Mouse (Mus musculus): ENCODE results near the gene Emid1. TPM values are rescaled to one million over a fixed set of nuclear protein-coding genes. Genes with fewer than 3 reads are reported as not detected.
"Not testable (repeated sequence)": the region's sequence is repeated elsewhere in the genome, so short reads cannot be mapped to it uniquely, and the experiment has no call there.

Emid1 gene
- total and polyA plus RNA-seq, 3 experiments, result 0.10 to 0.15 TPM; not detected in 1

DNA sequence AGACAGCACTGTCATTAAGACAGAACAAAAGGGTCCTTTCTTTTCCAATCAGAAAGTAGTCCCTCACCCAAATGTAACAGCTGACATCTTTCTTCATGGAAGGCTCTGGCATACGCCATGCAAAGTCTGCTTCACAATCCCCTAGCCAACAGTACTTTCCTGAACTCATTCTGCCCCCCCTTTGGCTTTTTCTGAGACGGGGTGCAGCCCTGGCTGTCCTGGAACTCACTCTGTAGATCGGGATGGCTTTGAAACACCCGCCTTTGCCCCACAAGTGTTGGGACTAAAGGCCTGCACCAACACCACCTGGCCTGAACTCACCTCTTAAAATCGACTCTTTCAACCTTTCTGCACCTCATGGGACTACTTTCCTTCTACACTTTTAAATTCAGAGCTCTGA, 56.2 kb downstream of the Emid1 start:
- no peak for DNase-seq (ENCODE audit: low read depth, low spot score)
- H3K79me2 ChIP-seq (ENCODE audit: control insufficient read depth, insufficient read depth, low read length, poor library complexity), result peaks cover 87% of the 10 kb centered on the region
- H3K4me3 ChIP-seq (ENCODE audit: control insufficient read depth in 1 of 2, insufficient read depth in 1 of 2, low read depth in 2 of 2, low read length in 2 of 2), result peak overlapping the region in 1 of 2 experiments; percentile 35; a peak in 3 of 4 replicates
- no peaks in the 10 kb centered on the region for H3K9me3 ChIP-seq (replicated peaks; ENCODE audit: insufficient read depth, low read length)
- H3K4me1 ChIP-seq (ENCODE audit: control insufficient read depth in 1 of 2, insufficient read depth in 2 of 2, low read length in 2 of 2), result peaks cover 6 to 18% of the 10 kb centered on the region in 2 experiments
- 0 out of 2 replicates have a peak overlapping the region, but pooled peaks have one; percentile 4 for H3K27ac ChIP-seq (ENCODE audit: control insufficient read depth, low read depth, low read length)
- peaks cover 43 to 59% of the 10 kb centered on the region in 2 experiments for H3K36me3 ChIP-seq (ENCODE audit: control insufficient read depth in 1 of 2, insufficient read depth in 2 of 2, low read length in 2 of 2)
- H3K9ac ChIP-seq (ENCODE audit: control insufficient read depth, low read depth, low read length, poor library complexity, severe bottlenecking), result peak overlapping the region; percentile 99; the same call in 1 of the 2 replicates
- TF ChIP-seq NELFE (IDR thresholded peaks at IDR 0.05; ENCODE audit: low read depth, low read length), result no peak
- TF ChIP-seq MAX (IDR thresholded peaks at IDR 0.05; ENCODE audit: low read length), result no peak
- TF ChIP-seq ZMIZ1 (IDR thresholded peaks at IDR 0.05; ENCODE audit: low read depth, low read length), result no peak
- TF ChIP-seq NRF1 (IDR thresholded peaks at IDR 0.05; ENCODE audit: insufficient read depth, low read depth, low read length, poor library complexity, severe bottlenecking), result no peak
- TF ChIP-seq TBP (IDR thresholded peaks at IDR 0.05; ENCODE audit: low read depth, low read length), result no peak
- peak in 1 of 2 experiments; percentile 42; a peak in 2 of 4 replicates for TF ChIP-seq POLR2A (IDR thresholded peaks at IDR 0.05; ENCODE audit: control insufficient read depth in 1 of 2, insufficient read depth in 1 of 2, low read depth in 1 of 2, low read length in 2 of 2, poor library complexity in 1 of 2)
- no peak for TF ChIP-seq CHD1 (IDR thresholded peaks at IDR 0.05; ENCODE audit: low read depth, low read length)
- no peak for TF ChIP-seq MXI1 (IDR thresholded peaks at IDR 0.05; ENCODE audit: low read depth, low read length)
- TF ChIP-seq SIN3A (IDR thresholded peaks at IDR 0.05; ENCODE audit: low read length), result 0 out of 2 replicates have a peak, but pooled peaks have one; percentile 2
- TF ChIP-seq MAFK (IDR thresholded peaks at IDR 0.05; ENCODE audit: borderline replicate concordance, low read depth, low read length), result no peak
- H3K27me3 ChIP-seq (ENCODE audit: control insufficient read depth in 1 of 2, insufficient read depth in 2 of 2, low read length in 2 of 2), result no peaks in the 10 kb centered on the region

DNA sequence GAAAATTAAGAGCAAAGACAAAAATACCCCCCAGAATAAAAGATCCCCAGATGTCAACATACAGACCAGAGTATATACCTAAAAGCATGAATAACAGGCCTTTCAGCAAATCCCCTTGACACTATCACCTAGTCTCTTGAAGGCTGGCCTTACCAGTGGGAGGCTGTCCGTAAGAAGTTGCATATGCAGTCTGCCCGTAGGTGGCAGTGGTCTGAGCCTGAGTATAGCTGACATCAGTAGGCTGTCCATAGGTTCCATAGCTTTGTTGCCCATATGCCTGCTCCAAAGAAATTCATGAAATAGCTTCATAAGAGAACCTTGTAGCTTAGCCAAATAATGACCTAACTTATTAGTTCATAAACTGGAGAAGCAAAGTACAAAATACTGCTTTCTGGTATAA, 60.4 kb downstream of the Emid1 start:
- peaks cover 6 to 10% of the 10 kb centered on the region in 2 experiments for H3K4me1 ChIP-seq (ENCODE audit: control insufficient read depth in 1 of 2, insufficient read depth in 2 of 2, low read length in 2 of 2)
- peak; percentile 60 for DNase-seq (ENCODE audit: low read depth, low spot score)

DNA sequence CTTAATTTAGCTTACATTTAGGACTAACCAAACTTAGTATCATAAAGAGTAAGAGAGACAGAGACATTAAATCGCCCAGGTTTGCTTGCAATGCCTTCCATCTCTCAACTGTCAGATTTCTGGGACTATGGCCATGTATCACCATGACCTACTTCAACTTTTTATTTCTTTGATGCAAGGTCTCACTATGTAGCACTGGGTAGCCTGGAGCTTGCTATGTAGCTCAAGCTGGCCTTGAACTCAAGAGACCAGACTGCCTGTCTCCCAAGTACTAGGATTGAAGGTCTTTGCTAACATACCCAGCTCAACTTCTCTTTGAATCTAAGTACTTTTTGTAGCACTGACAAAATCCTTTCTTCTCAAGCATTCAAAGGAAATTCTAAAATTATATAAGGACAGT, 62.9 kb downstream of the Emid1 start:
- TF ChIP-seq MAX (IDR thresholded peaks at IDR 0.05; ENCODE audit: low read length) (no peak), CHD1 (IDR thresholded peaks at IDR 0.05; ENCODE audit: low read depth, low read length) (0 out of 2 replicates have a peak, but pooled peaks have one; percentile 28), E2F4 (IDR thresholded peaks at IDR 0.05; ENCODE audit: borderline replicate concordance, low read depth, low read length) (no peak), USF1 (IDR thresholded peaks at IDR 0.05; ENCODE audit: low read depth, low read length) (no peak), ZKSCAN1 (IDR thresholded peaks at IDR 0.05; ENCODE audit: low read depth, low read length) (no peak), TCF12 (IDR thresholded peaks at IDR 0.05; ENCODE audit: low read depth, low read length) (no peak), SMC3 (IDR thresholded peaks at IDR 0.05; ENCODE audit: low read depth, low read length) (no peak)
- Histone ChIP-seq H3K9me3 (replicated peaks; ENCODE audit: insufficient read depth, low read length) (no peaks in the 10 kb centered on the region), H3K27me3 (ENCODE audit: control insufficient read depth in 1 of 2, insufficient read depth in 2 of 2, low read length in 2 of 2) (no peaks in the 10 kb centered on the region), H3K27ac (ENCODE audit: control insufficient read depth, low read depth, low read length) (no peak overlapping the region), H3K36me3 (ENCODE audit: control insufficient read depth in 1 of 2, insufficient read depth in 2 of 2, low read length in 2 of 2) (peaks cover 39 to 91% of the 10 kb centered on the region in 2 experiments), H3K4me1 (ENCODE audit: control insufficient read depth in 1 of 2, insufficient read depth in 2 of 2, low read length in 2 of 2) (peaks cover 0 to 3% of the 10 kb centered on the region in 2 experiments; a peak in 1 of 4 replicates), H3K4me3 (ENCODE audit: control insufficient read depth in 1 of 2, insufficient read depth in 1 of 2, low read depth in 2 of 2, low read length in 2 of 2) (no peak overlapping the region), H3K9ac (ENCODE audit: control insufficient read depth, low read depth, low read length, poor library complexity, severe bottlenecking) (no peak overlapping the region), H3K79me2 (ENCODE audit: control insufficient read depth, insufficient read depth, low read length, poor library complexity) (peaks cover 48% of the 10 kb centered on the region)
- DNase-seq (ENCODE audit: low read depth, low spot score), result no peak

More for the DNA sequence above, 60.4 kb downstream of the Emid1 start:
- Histone ChIP-seq H3K4me3 (ENCODE audit: control insufficient read depth in 1 of 2, insufficient read depth in 1 of 2, low read depth in 2 of 2, low read length in 2 of 2) (no peak overlapping the region), H3K9ac (ENCODE audit: control insufficient read depth, low read depth, low read length, poor library complexity, severe bottlenecking) (no peak overlapping the region), H3K36me3 (ENCODE audit: control insufficient read depth in 1 of 2, insufficient read depth in 2 of 2, low read length in 2 of 2) (peaks cover 63 to 83% of the 10 kb centered on the region in 2 experiments), H3K27ac (ENCODE audit: control insufficient read depth, low read depth, low read length) (no peak overlapping the region), H3K27me3 (ENCODE audit: control insufficient read depth in 1 of 2, insufficient read depth in 2 of 2, low read length in 2 of 2) (no peaks in the 10 kb centered on the region), H3K9me3 (replicated peaks; ENCODE audit: insufficient read depth, low read length) (no peaks in the 10 kb centered on the region), H3K79me2 (ENCODE audit: control insufficient read depth, insufficient read depth, low read length, poor library complexity) (peaks cover 68% of the 10 kb centered on the region)
- TF ChIP-seq GATA1 (IDR thresholded peaks at IDR 0.05; ENCODE audit: low read depth, low read length) (no peak), TBP (IDR thresholded peaks at IDR 0.05; ENCODE audit: low read depth, low read length) (no peak), CHD1 (IDR thresholded peaks at IDR 0.05; ENCODE audit: low read depth, low read length) (0 out of 2 replicates have a peak, but pooled peaks have one; percentile 42), ZMIZ1 (IDR thresholded peaks at IDR 0.05; ENCODE audit: low read depth, low read length) (no peak), CTCF (IDR thresholded peaks at IDR 0.05 in 2 of 3, conservative IDR thresholded peaks at IDR 0.05 in 1 of 3; ENCODE audit: control insufficient read depth in 1 of 3, insufficient read depth in 1 of 3, low read depth in 2 of 3, low read length in 3 of 3, poor library complexity in 1 of 3, severe bottlenecking in 1 of 3) (peak; percentile 25 to 48 (median 33); a peak in 5 of 6 replicates), ETS1 (IDR thresholded peaks at IDR 0.05; ENCODE audit: low read depth, low read length) (0 out of 2 replicates have a peak, but pooled peaks have one; percentile 5)

DNA sequence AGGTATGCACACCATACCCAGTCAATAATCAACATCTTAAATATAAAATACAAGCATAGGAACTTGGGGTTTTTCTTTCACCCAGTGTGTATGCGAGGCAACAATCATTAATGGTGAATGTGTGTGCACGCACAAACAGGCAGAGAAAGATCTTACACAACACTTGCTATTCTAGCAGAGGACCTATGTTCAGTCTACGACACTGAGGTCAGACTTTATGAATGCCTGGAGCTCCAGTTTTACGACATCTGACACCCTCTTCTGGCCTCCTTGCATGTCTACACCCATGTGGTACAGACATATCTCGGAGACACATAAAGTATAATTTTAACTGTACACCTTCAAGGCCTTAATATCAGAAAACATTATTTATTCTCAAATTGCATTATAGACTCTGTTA, 75.2 kb downstream of the Emid1 start:
- not testable (repeated sequence) for H3K27me3 ChIP-seq (ENCODE audit: control insufficient read depth in 1 of 2, insufficient read depth in 2 of 2, low read length in 2 of 2); H3K9ac ChIP-seq (ENCODE audit: control insufficient read depth, low read depth, low read length, poor library complexity, severe bottlenecking); DNase-seq (ENCODE audit: low read depth, low spot score); H3K79me2 ChIP-seq (ENCODE audit: control insufficient read depth, insufficient read depth, low read length, poor library complexity); H3K9me3 ChIP-seq (replicated peaks; ENCODE audit: insufficient read depth, low read length); H3K4me3 ChIP-seq (ENCODE audit: control insufficient read depth in 1 of 2, insufficient read depth in 1 of 2, low read depth in 2 of 2, low read length in 2 of 2); H3K4me1 ChIP-seq (ENCODE audit: control insufficient read depth in 1 of 2, insufficient read depth in 2 of 2, low read length in 2 of 2); H3K27ac ChIP-seq (ENCODE audit: control insufficient read depth, low read depth, low read length)
- peaks cover 7 to 77% of the 10 kb centered on the region in 2 experiments for H3K36me3 ChIP-seq (ENCODE audit: control insufficient read depth in 1 of 2, insufficient read depth in 2 of 2, low read length in 2 of 2)
